In genomic region chr11:84383891-84384290, GRCm38 (mm10) we compare ENCODE assay signal across 24 mouse cellular contexts.
A peak's percentile ranks its signal among the peaks of the same experiment; 100 is the strongest.
DNase-seq lines count a peak whose midpoint lies in the region; ATAC-seq and TF ChIP-seq lines count a peak whose summit lies in the region.
"Had no signal": no experiment of that assay in that cellular context is flagged by ENCODE, and none has a peak within 500 bp of the region (broad histone marks: within the 10 kb centered on the region; RNA-seq: fewer than 3 reads in every experiment).

No protein-coding gene starts in this region.

- intact Hi-C loops in left cerebral cortex, postnatal 25 days (cut with DNase I) = no loop called here

- ATAC-seq in neural tube, embryonic 13.5 days (ENCODE audit: low read depth) = 0 out of 2 replicates have a peak, but pooled peaks have one; percentile 53
- ATAC-seq: intestine, embryonic 15.5 days had no signal

- 36% methylated on average over 6 of the region's 6 CpGs for WGBS in neural tube, embryonic 13.5 days

- DNase-seq in embryo, embryonic 11 days = peak; percentile 20
- no peak for DNase-seq in embryo, embryonic 10.5 days (ENCODE audit: low spot score)
- DNase-seq in kidney, postnatal 14 days = peak; percentile 10
- no peak for DNase-seq in kidney, adult 9 months
- peak; percentile 57 for DNase-seq in brain, embryonic 14.5 days (ENCODE audit: low read depth)
- no peak for DNase-seq in B cell, adult 2 months
- no peak for DNase-seq in left cerebral cortex, postnatal 25 days (ENCODE audit: low spot score in 2 of 2)
- DNase-seq: adrenal gland, postnatal 36 days; cerebellum, adult 2 months; cerebellum, postnatal 36 days; heart, adult 18-20 months; heart, postnatal 36 days; thymus, adult 18-20 months; thymus, postnatal 4 days had no signal

- H3K4me3 ChIP-seq in neural tube, embryonic 13.5 days = no peak overlapping the region
- H3K4me3 ChIP-seq: embryonic facial prominence, embryonic 12.5 days; erythroblast, embryonic 14.5 days; heart, embryonic 13.5 days; intestine, embryonic 15.5 days; limb, embryonic 15.5 days; liver, embryonic 15.5 days; stomach, embryonic 15.5 days had no signal

- no peaks in the 10 kb centered on the region for H3K9me3 ChIP-seq in neural tube, embryonic 13.5 days
- H3K9me3 ChIP-seq: embryonic facial prominence, embryonic 12.5 days; heart, embryonic 13.5 days; intestine, embryonic 15.5 days; limb, embryonic 15.5 days; liver, embryonic 15.5 days; stomach, embryonic 15.5 days had no signal

- no peaks in the 10 kb centered on the region for H3K27me3 ChIP-seq in neural tube, embryonic 13.5 days
- H3K27me3 ChIP-seq: CH12.LX; embryonic facial prominence, embryonic 12.5 days; heart, embryonic 13.5 days; intestine, embryonic 15.5 days; limb, embryonic 15.5 days; liver, embryonic 15.5 days; stomach, embryonic 15.5 days had no signal

- peaks cover 50% of the 10 kb centered on the region for H3K4me1 ChIP-seq in neural tube, embryonic 13.5 days (replicated peaks)
- H3K4me1 ChIP-seq: embryonic facial prominence, embryonic 12.5 days; intestine, embryonic 15.5 days; liver, embryonic 15.5 days; stomach, embryonic 15.5 days had no signal

- TF ChIP-seq CTCF in brain, embryonic 14.5 days (IDR thresholded peaks at IDR 0.05; ENCODE audit: borderline replicate concordance, extremely low read depth, insufficient read depth, insufficient read length) = no peak

- TF ChIP-seq POLR2A in brain, embryonic 14.5 days (IDR thresholded peaks at IDR 0.05; ENCODE audit: borderline replicate concordance, extremely low read depth, insufficient read depth, insufficient read length, poor library complexity, severe bottlenecking) = no peak

- H3K4me2 ChIP-seq in neural tube, embryonic 13.5 days = no peak overlapping the region
- H3K4me2 ChIP-seq: embryonic facial prominence, embryonic 12.5 days; heart, embryonic 13.5 days; intestine, embryonic 15.5 days; limb, embryonic 15.5 days; liver, embryonic 15.5 days; stomach, embryonic 15.5 days had no signal

- no peak overlapping the region for H3K9ac ChIP-seq in neural tube, embryonic 13.5 days
- H3K9ac ChIP-seq: embryonic facial prominence, embryonic 12.5 days; heart, embryonic 13.5 days; intestine, embryonic 15.5 days; limb, embryonic 15.5 days; liver, embryonic 15.5 days; stomach, embryonic 15.5 days had no signal

- no peaks in the 10 kb centered on the region for H3K36me3 ChIP-seq in neural tube, embryonic 13.5 days

- H3K27ac ChIP-seq in neural tube, embryonic 13.5 days (replicated peaks) = peak overlapping the region; percentile 80
- H3K27ac ChIP-seq: embryonic facial prominence, embryonic 12.5 days; heart, embryonic 13.5 days; intestine, embryonic 15.5 days; limb, embryonic 15.5 days; liver, embryonic 15.5 days; macrophage; stomach, embryonic 15.5 days had no signal

Comparison
In these comparisons a context has a peak if more than half of its experiments do, and no peak if none do; other contexts are left out.
1. DNase-seq: peak in embryo, embryonic 11 days (single experiment), kidney, postnatal 14 days (single experiment) and brain, embryonic 14.5 days (single experiment); none in embryo, embryonic 10.5 days (single experiment), kidney, adult 9 months (single experiment), B cell, adult 2 months (0 of 2) and left cerebral cortex, postnatal 25 days (0 of 2).